Mouse (Mus musculus) liver, embryonic 14.5 days (tissue): ENCODE results near the gene Tnrc6c.

Experiments
- CTCF ChIP-seq: IDR thresholded peaks from 2 replicates; pipeline ENCODE4 v1.5.1; 2016; ENCODE audit warnings: antibody characterized with exemption, low read depth, control low read depth
- EP300 ChIP-seq: IDR thresholded peaks from 2 replicates; pipeline ENCODE4 v1.6.1; 2016; ENCODE audit warnings: antibody characterized with exemption, low read depth

- TF ChIP-seq CTCF (peak; percentile 52), EP300 (no peak)
Measured at GRCm38 (mm10) chr11:117674531-117674930, 20.4 kb downstream of the Tnrc6c start.
